Mouse (Mus musculus): ENCODE measurements at regions not wholly inside any gene's neighbourhood (a gene's known extent, or its start where the extent isn't known, plus 50 kb on each side); places are given as distances from the start of the nearest gene placed in this dataset.
A peak's percentile ranks its signal among the peaks of the same experiment; 100 is the strongest.
"Not testable (repeated sequence)": the region's sequence is repeated elsewhere in the genome, so short reads cannot be mapped to it uniquely, and the experiment has no call there.

DNA sequence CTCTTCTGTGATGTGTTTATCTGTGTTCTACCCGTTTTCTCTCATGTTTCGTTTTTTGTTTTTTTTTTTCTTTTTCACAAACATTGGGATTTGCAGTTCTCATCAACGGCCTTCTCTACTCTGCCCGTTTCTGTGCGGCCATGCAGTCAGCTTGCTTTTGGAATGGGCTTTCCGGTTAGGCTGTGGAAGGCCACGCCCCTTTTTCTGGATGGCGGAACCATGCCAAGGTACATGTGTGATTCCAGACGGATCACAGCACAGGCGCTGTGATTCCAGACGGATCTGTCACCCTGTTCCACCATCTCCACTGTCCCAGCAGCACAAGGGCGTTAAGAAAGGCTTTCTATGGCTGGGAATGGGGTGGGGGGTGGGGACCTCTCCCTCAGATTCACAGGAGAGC lies 201.6 kb upstream of the Hs6st1 start:
- no peak for DNase-seq (ENCODE audit: low spot score)

DNA sequence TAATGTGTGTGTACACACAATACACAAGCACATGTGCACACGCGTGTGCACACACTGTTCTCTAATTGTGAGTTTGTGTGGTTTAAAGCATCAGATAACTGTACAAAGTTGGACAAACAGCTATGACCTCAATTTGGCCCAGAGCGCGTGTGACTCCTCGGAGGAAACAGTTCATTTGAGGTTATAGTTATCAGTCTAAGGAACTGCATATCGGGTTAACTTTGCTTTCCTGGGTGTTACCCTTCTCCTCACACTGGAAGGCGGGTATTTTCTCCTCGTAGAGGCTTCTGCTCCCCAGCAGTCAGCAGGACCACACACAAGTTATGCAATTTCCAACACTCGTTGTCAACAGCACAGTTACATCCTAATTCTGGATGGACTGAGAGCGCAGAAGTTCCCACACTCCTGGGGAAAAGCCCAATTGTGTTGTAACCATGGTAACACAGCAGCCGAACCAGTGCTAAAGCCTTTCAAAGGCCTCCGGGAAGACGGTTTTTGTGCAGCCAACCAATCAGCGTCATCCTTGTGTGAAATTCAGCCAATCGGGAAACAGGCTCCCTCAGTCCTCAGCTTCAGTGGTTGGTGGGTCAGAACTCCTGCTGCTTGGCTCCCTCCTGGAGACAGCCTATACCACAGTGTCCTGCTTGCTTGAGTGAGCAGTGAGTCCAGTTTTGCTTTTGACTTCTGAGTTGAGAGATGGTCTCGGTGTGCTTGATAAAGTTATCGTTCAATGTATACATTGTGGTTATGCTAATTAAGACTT lies 198.6 kb upstream of the Hs6st1 start:
- DNase-seq (ENCODE audit: low spot score): peak; percentile 61

DNA sequence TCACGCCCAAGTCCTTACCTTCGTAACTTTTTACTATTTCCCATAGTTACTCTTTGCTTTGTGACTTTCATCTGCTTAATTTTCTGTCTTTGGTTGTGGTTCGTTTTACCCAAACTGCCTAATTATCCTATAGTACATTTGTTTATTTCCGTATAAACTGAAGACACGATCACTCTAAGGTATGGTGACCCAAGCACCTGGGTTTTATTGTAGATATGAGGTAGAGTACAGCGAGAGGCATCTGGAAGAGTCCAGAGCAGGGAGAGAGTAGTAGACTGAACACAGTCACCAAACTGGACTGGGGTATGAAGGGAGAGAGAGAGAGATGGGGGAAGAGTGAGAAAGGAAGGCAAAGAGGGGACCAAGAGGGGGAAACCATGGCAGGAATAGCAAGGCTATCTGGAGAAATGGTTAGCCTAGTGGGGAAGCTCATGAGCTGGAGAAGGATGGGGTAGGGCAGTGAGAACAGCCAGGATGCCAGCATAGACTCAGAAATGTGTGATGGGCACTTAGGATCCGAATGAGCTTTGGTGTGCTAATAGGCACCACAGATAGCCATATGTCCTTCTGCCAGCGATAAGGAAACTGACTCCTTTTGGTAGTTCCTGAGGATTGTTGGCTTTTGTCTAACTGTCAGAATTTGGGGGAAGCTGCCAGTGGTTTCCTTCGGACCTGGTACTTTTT lies 197.9 kb upstream of the Hs6st1 start:
- no peak for DNase-seq (ENCODE audit: low spot score)

DNA sequence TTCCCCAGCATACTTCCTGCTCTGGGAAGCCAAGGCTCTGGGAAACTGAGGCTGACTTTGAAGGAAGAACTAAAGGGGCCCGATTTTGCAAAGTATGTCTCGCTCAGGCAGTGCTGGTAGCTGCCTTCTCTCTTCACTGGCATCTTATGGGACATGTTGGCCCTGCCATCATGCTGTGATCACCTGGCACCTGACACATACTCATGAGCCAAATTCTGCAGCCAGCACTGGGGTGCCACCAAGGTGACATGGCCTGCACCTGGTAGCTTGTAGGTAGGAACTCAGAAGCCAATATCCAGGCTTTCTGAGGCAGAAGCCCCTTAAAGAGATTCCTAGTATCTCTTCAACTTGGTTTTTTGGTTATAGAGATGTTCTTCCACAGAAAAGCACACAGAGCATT lies 195.2 kb upstream of the Hs6st1 start:
- DNase-seq (ENCODE audit: low spot score): no peak

DNA sequence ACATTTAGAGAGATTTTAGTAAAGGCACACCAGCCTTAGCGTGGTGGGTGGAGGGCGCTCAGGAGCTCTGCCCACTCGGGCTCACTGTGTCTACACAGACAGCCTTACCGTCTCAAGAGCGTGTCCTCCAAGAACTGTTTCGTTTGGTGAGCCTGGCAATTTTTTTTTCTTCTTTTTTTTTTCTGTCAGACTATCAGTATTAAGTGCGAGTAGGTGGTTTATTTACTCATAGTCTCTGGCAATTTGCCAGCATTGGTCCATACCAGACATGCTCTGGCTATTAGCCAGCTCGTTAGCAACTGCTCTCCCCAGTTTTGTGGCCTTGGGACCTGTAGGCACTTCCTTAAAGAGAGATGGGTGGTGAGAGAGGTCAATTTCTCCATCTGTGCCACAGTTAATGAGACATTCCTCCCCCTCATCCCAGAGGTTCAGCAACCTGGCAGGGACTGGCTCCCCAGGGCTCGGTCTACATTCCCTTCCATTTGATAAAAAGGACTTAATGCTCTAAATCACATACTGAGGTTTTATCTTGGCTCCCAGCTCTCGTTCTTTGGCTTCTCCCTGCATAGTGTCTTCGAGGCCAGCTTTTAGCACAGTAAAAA lies 192.9 kb upstream of the Hs6st1 start:
- no peak for DNase-seq (ENCODE audit: low spot score)

DNA sequence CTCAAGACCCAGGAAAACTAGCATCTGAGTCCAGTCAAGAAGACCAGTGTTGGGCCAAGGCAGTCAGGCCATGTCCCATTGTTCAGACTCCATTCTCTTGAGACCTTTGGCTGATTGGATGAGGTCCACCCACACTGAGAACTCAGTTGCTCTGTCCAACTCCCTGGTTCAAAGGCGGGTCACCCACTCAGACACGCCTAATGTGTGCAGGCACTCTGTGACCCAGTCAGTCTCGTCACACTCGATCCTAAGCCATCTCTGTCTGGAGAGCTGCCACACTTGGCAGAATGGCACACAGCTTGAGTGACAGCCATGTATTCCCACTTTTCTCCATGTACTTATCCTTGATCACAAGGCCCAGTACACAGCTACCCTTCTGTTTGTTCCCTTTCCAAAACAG lies 189.8 kb upstream of the Hs6st1 start:
- no peak for DNase-seq (ENCODE audit: low spot score)

DNA sequence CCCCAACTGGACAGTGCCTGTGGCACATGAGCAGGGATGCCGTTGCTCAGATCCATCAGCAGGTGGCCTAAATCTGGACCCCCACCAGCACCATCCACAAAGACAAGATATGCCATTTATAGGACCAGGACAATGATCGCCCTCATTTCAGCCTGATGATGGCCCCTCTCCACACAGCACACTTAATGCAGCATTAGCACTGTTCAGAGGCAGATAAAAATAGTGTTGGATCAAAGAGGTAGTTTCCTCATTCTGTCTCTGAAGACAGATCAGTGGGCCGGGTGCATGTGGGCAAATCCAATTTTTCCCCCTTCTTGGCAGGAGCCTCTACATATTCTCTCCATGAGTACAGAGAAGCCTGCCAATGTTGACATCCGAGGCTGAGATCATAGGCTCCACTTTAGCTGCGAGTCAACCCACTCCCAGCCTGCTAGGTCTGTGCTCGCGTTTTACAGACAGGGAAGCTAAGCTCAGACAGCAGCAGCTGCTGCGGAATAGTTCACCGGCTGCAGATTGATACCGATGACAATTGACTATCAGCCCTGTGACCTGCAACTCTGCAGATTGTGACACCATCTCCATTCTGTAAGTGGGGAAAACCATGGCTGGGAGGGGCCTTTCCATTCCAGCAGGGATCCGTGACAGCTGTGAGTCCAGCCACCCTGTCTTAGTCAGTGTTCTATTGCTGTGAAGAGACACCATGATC lies 188.7 kb upstream of the Hs6st1 start:
- no peak for DNase-seq (ENCODE audit: low spot score)

DNA sequence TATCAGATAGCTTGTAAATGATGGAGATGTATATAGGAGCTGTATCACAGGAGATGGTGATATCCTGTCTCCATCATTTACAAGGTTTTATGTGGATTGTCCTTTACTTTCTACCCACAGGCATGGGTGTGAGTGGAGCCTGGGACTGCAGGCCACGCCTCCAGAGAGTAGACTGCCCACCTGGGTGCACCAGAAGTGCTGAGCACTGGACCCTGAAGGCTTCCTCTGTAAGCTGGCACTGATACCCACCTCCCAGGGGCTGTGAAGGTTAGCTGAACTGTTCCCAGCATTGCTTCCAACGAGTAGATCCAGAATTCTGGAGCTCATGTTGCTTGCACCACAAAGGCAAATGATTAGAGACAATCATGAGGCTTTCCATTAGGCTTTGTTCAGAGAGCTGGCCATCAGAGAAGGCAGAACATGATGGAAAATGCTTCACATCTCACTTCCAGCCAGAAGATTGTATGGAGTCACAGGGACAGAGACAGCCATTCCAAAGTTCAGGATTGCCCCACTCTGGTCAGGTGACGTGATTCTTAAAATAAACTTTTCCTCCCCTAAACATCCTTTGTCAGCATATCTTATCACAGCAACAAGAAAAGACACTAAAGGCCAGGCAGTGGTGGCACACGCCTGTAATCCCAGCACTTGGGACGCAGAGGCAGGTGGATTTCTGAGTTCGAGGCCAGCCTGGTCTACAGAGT lies 187.5 kb upstream of the Hs6st1 start:
- DNase-seq (ENCODE audit: low spot score): no peak

DNA sequence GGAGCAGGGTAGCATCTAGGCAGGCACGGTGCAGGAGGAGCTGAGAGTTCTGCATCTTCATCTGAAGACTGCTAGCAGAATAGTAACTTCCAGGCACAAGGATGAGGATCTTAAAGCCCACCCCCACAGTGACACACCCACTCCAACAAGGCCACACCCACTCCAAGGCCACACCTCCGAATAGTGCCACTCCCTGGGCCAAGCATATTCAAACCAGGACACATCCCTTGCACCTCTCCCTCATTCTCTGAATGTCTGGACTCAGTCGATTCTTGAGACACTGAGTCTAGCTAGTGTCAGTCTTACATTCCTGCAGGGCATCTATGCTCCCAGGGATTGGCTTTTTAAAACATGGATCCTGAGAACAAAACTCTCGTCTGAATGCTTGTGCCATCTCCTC lies 186.7 kb upstream of the Hs6st1 start:
- no peak for DNase-seq (ENCODE audit: low spot score)

DNA sequence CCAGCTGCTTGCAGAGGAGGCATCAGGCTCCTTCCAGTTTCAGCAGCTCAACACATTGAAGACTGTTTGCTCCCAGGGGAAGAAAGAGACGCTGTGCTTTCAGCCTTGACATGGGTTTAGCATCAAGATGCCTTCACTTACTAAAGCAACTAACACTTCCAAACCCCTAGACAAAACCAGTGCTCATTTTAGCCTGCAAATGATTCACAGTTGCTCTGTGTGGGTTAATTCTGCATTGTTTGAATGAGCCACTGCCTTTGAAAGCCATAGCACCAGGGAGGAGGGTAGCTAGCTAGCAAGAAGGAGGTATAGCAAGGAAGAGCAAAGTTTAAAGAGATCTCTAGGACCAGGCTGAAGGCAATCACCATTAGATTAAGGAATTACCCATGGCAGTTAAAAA lies 186.1 kb upstream of the Hs6st1 start:
- DNase-seq (ENCODE audit: low spot score): no peak

DNA sequence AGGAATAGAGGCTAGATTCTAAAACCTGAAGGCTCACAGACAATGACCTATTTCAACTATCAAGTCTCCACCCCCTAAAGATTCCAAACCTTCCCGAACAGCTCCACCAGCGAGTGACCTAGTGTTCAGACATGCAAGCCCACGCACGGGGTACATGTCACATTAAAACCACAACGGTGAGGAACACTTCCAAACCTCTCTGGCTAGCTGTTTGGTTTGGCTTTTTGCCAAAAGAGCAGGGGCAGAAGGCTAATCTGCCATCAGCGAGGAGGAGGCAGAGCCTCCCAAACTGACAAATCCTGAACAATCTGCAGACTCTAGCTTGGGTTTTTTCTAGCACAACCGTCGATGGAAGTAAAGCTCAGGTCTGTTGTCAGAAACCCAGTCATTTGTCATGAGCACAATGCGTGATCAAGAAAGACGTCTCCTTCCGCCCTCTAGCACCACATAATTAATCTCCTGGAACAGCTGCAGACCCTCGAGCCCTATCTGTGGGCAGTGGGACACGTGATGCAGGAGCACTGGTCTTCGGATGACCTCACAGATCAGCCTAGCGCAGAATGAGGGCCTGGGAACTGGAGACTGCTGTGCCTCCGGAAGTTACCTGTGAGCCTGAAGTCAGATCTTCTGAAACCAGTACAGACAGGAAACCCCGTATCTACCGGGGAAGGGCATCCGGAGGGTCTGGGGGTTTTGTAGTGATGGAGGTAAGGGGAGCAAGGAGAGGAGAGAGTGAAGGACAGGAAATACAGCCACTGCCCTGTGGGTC lies 178.3 kb upstream of the Hs6st1 start:
- no peak for DNase-seq (ENCODE audit: low spot score)

DNA sequence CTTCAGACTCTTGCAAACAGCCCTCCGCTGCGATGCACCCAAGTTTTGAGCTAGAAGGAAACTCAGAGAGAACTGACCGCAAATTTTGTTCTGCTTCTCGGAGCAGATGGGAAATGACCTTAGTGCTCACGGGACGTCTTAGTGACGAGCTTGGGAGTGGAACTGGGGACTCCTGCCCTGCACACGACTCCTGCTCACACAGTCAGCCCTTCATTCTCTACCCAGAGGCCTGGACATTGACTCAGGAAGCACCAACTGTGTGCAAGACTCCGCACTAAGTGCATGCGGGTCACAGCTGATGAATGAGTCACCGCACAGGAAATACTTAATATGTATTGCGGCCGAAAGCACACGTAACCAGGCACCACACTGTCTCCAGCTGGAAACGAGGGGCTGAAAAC lies 177.7 kb upstream of the Hs6st1 start:
- DNase-seq (ENCODE audit: low spot score): no peak

DNA sequence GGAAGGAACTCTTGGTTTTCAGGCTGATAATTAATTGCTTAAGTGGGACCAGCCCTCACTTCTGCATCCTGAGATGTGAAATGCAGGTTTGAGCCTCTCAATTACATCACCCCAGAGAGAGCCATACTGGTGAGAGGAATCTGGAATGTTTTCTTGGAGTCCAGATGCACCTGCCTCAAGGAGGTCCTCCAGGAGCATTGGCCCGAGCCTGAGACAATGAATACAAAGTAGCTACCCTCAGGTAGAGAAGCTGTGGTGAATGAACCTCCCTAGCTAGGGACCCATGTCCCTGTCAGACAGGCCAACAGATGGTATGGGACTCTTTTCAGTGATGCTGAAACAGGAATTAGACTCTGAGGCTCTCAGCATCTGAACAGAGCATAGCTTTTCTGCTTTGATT lies 168.7 kb upstream of the Hs6st1 start:
- no peak for DNase-seq (ENCODE audit: low spot score)

DNA sequence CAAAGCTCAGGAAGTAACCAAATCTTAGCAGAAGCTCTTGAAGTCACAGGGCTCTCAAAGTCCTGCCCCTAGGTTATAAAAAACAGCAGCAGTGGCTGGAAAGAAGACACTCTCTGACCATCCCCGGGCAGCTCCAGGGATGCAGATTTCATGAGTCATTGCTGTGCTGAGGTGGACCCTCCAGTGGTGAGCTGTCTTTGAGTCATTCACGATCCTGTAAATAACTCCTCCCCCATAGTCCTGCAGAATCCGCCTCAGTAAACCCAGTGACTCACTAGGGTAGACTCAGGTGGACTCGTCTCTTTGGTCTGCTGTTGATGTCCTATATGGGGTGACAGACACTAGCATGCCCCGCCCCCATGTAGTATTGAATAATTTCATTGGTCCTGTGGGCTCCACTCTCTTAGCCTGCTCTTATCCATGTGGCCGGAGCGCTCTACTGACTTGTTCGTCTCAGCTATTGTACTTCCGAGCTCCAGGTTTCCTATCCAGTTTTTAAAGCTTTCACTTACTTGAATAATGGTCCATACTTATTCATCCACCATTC lies 164.1 kb upstream of the Hs6st1 start:
- DNase-seq (ENCODE audit: low spot score): no peak

DNA sequence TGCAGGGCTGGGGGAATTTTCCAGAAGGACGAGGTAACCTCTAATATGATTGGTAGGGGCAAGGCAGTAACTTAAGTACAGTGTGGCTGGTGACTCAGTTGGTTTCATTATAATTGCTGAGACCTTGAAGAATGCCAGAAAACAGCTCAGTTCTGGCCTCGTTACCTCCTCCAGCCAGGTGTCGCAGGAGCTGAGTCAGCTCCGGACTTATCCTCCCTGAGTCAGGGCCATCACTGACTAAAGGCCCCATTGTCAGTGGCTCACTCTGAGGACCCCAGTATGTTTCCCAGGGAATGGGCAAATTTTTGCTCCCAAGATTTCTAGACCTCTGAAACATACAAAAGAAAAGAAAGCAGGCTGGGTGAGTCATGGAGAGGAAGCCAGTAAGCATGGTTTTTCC lies 154.6 kb upstream of the Hs6st1 start:
- DNase-seq (ENCODE audit: low spot score): no peak

DNA sequence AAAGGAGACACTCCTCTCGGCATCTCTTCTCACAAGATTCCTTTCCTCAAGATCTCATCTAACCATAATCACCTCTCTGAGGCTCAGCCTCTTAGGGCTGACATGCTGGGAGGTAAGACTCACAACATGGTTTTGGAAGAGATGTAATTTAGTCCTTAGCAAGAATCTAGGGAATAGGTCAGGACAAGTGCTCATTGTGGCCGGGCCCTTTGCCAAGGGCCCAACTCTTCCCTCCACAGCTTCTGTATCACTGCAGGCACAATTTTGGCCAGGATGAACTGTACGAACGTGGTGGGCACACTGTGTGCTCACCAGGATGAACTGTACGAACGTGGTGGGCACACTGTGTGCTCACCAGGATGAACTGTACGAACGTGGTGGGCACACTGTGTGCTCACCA lies 154.0 kb upstream of the Hs6st1 start:
- not testable (repeated sequence) for DNase-seq (ENCODE audit: low spot score)

DNA sequence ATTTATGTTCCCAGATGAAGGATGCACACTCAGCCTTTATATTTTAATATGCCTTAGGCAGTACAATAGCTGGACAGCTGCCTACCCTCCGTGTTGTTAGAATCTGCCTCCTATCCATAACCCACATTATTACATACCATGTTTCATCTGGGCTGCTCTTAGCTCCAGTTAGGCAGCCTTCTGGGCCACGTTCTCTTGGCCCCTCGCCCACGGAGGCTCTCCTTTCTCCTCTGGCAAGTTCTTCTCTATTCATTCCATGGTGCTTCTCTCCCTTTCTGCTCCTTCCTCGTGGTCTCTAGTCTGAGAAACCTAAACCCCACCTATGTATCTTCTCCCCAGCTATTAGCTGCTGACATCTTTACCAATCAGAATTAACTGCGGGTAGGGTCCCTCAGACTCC lies 152.7 kb upstream of the Hs6st1 start:
- DNase-seq (ENCODE audit: low spot score): no peak

DNA sequence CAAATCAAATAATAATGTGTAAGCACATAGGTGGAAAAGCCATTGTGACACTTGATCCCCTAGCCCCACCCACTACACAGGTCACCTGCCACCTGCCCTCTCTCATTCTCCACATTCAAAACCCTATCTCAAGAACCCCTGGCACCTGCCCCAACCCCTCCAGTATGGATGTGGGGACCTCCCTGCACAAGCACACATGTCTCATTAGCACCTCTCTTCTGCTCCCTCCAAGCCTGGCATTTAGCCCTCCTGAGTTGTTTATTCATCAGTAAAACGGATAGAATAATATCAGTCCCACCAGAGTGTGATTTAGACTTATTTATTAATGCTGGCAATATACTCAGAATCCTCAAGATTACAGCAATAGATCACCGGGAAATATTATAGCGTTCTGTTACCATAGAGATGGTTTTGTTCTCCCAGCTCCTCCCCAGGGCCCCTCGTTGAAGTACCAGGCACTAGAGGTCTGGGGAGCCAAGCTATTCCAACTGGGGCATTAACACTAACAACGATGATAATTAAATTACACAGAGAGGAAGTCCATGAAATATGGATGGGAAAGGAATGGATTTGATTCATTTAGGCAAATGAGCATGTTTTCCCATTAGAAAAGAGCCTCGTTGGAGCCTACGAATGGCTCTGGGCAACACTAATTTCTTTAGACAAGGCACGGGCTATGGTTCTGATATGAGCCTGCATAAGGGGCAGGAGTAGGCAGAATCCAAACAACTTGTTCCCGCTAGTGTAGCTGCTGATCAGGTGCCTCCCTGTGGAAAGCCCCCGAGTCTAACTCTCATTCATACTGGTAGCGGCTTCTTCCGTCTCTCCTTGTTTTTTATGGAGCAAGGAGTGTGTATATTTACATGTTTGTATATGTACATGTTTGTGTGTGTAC lies 148.1 kb upstream of the Hs6st1 start:
- DNase-seq (ENCODE audit: low spot score): no peak

DNA sequence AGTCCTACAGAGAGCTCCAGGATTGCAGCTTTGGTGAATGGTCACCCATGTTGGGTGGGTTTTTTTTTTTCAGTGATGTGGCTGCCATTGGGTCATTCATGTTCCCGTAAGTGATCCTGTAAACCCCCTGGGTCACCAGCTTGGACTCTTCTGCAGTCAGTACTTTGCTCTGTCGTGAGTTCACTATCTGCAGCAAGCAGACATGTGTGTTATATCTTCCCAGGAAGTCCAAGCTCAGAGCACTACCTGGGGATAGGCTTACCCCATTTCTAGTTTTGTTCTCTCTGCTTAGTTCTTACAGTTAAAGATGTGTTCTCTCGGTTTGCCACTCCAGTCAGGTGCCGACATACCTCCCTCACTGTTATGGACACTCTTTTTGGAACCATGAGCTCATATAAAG lies 143.4 kb upstream of the Hs6st1 start:
- no peak for DNase-seq (ENCODE audit: low spot score)

DNA sequence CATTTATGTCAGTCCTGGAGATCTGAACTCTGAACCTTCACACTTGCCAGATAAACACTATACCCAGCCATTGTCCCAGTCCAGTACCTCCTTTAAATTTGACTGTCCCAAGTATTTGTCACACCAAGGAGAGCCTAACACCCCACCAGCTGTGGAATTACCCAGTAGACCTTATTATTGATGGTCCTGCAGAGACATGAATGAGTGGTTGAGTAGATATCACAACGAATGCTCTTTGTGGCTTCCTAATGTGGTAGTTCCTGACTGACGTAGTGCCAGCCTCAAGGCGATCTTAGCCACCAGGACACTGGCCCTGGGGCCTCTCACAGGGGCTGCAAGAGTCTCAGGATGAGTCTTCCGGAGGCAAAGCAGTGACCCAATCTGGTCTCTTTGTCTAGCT lies 142.9 kb upstream of the Hs6st1 start:
- no peak for DNase-seq (ENCODE audit: low spot score)
